Mouse (Mus musculus) megakaryocyte, adult 5-6 weeks (primary cell): ENCODE results near the gene Ccdc88c. TPM values are rescaled to one million over a fixed set of nuclear protein-coding genes. Genes with fewer than 3 reads are reported as not detected.
A peak's percentile ranks its signal among the peaks of the same experiment; 100 is the strongest.
"Not testable (repeated sequence)": the region's sequence is repeated elsewhere in the genome, so short reads cannot be mapped to it uniquely, and the experiment has no call there.

Experiments
- ATAC-seq: 2 replicates; pipeline ENCODE4 v1.8.0; 2016; ENCODE audit warnings: mild to moderate bottlenecking, inconsistent platforms; ENCODE audit not compliant: poor library complexity, severe bottlenecking
- total RNA-seq, 2 experiments: library from RNA; stranded (forward) in 1 of 2; stranded (reverse) in 1 of 2; fragments of 153-499, 151-499 nt in 1 of 2; fragments of 221-1000, 200-1000 nt in 1 of 2; gene quantifications; 2 replicates each; pipeline versions ENCODE4 v1.2.3 to v1.2.4; 2015 to 2017

The Ccdc88c gene
- total RNA-seq, 2 experiments from 2014 or later: 71.7 to 195 TPM

DNA sequence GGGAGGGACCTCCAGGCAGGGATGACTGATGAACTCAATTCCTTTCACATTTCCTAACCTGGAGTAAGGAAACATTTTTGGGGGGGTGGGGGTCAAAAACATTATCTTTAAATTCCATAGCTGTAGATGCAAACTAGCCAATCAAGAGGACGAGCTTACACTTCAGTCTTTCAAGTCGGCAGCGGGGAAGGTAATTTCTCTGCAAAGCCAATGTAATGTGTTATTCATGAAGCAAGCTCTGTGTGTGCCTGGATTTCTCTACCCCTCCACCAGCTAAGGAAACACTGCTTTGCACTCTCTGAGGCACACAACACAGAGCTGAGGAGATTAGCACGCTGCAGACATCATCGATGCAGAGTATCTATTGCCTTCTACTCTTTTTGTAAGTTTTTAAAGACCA is 9.8 kb downstream of the Ccdc88c start:
- no peak for ATAC-seq

- ATAC-seq: peak; percentile 81
These were observed 10.9 kb downstream of the Ccdc88c start for GRCm38 (mm10) chr12:101017971-101018371.

GRCm38 (mm10) chr12:101016412-101016928 is 12.4 kb downstream of the Ccdc88c start:
- ATAC-seq: no peak

DNA sequence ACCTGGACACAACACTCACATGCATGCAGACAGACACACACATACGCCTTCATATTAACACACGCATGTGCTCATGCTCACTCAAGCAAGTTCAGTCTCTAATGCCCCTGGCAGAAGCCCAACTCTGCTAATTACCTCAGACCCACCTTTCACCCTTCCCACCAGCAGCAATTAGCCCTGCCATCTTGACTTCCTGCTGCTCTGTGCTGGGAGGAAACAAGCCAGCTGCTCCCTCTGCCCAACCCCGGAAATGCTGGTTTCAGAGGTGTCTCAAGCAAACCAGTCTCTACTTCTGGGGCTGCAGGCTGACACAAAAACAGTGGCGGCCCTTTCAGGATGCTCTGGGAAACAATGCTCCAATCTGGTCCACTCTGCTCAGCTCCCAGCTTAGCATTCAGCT is 12.9 kb downstream of the Ccdc88c start:
- ATAC-seq: peak; percentile 53

DNA sequence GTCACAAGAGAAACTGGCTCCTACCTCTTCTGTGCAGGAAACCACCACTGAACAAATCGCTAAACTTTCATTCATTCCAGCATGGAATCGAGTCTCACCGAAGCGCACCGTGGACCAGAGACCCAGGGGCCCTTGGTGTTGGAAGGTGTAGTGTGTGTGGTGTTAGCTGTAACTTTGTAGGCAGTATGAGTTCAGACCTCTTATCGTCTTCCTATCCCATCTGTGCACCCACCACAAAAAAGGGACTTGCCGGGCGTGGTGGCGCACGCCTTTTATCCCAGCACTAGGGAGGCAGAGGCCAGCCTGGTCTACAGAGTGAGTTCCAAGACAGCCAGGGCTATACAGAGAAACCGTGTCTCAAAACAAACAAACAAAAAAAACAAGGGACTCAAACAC is 13.7 kb downstream of the Ccdc88c start:
- ATAC-seq: no peak

- ATAC-seq: peak; percentile 23; the same call in 1 of the 2 replicates
These were observed 14.2 kb downstream of the Ccdc88c start for GRCm38 (mm10) chr12:101014549-101015164.

DNA sequence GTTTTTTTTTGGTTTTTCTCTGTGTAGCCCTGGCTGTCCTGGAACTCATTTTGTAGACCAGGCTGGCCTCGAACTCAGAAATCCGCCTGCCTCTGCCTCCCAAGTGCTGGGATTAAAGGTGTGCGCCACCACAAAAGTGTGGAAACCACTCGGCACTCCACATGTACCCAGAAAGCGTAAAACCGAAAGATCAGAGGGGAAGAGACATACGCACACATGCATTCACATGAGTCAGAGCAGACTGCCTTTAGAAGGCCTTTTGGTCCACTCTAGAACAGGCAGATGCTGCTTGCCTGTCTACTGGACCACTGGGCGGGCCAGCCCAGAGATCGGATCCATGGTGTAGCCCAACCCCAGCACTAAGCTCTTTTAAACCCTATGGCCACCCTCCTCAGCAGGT is 15.2 kb downstream of the Ccdc88c start:
- not testable (repeated sequence) for ATAC-seq

DNA sequence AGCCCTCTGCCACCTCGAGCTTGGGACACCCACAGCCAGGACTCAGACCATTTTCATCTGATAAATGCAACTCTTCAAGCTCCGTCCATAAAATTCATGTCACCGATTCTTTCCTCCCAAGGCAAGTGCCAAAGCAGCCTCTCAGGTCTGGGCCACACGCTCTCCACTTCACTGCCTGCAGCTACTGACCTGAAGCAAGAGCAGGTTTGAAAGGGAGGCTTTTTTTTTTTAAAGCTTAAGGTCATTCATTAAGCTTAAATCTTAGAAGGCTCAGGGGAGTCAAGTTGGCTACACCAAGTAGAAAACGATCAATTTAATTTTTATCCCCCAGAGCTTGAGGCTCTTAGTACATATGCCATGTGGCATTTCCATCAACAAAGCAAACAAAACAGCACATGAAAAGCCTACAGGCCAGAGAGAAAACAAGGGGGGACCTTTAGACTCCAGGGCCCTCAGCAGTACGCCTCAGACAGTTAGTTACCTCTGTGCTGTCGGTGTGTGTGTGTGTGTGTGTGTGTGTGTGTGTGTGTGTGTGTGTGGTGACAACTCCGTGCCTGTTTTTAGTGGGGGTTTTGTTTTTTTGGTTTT is 15.7 kb downstream of the Ccdc88c start:
- no peak for ATAC-seq

- no peak for ATAC-seq
These were observed 16.4 kb downstream of the Ccdc88c start for GRCm38 (mm10) chr12:101012197-101013077.

DNA sequence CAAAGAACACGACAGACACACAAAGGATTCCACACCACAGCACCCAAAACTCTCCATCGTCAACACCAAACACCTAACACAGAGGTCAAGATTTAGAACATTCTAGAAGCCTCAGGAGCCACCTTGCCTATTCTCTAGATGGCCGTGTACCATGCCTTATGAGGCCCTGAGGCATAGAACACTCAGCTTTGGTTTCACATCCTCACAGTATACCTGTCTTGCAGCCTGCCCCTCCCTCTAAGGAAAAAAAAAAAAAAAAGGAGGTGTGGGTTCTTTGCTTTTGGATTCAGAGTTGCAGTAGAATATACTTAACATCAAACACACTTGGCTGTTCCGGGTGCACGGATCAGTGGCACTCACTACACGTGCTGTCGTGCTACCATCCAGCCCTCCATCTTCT is 17.8 kb downstream of the Ccdc88c start:
- no peak for ATAC-seq

DNA sequence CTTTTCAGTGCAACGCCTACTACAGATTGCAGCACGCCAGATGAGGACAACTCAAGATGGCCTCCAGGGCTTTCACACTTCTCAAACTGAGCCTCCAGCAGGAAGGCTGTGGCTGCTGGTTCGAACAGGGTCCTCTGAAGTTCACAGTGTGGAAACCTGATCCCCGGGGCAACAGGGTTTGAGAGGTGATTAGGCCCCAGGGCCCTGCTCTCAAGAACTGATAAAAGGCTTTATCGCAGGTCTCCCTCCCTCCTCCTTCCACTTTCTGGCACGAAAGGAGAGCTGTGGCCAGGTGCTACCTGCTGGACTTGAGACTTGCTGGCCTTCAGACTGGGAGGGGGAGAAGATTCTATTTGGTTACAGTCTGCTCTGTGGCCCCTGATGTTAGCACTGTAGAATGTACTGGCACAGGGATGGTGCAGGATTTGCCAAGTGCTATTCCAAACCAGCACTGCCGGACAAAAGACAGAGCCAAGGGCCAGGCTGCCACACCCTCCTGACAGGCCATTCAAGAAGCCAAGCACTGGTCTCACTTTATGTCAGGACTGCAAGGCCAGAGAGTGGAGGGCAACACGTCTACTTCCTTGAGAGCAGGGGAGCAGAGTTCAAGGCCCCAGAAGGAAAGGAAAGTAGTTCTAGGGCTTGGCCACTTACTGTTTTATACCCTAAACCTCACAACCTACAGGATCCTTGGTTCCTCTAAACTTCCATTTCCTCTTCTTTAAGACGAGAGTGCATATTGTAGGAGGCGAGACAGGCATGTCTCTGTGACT is 18.5 kb downstream of the Ccdc88c start:
- ATAC-seq: peak; percentile 13; the same call in 1 of the 2 replicates

GRCm38 (mm10) chr12:101009225-101009624 is 19.6 kb downstream of the Ccdc88c start:
- peak; percentile 34 for ATAC-seq

- no peak; the same call in 1 of the 2 replicates for ATAC-seq
These were observed 20.2 kb downstream of the Ccdc88c start for GRCm38 (mm10) chr12:101008648-101009047.

- no peak for ATAC-seq
These were observed 20.8 kb downstream of the Ccdc88c start for GRCm38 (mm10) chr12:101007968-101008481.

- ATAC-seq: no peak
These were observed 21.4 kb downstream of the Ccdc88c start for GRCm38 (mm10) chr12:101007427-101007826.

DNA sequence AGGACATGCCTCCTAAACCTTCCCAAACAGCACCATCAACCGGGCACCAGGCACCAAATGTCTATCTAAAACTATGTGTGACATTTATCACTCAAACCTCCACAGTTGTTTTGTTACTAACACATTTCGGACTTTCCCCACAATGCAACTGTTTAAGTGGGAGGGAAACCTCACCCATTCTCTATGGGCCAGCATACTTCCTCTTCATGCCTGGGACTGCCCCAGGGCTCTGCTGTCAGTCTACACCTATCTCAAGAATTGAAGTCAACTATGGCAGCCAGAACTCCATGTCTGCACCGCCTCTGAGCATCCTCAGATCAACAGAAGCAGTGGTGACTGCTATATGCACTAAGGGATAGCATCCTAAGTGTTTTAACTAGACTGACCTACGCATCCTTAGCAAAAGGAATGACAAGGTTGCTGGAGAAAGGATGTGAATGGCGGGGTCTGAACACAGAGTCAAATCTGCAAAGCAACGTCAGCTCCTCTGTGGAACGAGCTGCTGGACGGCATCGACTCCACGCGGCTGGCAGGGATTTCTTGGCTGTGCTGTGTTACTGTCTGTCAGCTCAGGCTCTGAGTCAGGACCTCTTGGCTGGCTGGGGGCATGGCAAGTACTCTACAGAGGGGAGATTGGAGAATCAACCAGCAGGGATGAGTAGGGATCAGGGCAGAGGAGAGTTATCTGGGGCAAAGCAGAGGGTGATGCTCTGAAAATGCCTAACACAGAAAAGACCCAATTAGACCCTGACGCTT is 23.0 kb downstream of the Ccdc88c start:
- peak; percentile 78 for ATAC-seq

DNA sequence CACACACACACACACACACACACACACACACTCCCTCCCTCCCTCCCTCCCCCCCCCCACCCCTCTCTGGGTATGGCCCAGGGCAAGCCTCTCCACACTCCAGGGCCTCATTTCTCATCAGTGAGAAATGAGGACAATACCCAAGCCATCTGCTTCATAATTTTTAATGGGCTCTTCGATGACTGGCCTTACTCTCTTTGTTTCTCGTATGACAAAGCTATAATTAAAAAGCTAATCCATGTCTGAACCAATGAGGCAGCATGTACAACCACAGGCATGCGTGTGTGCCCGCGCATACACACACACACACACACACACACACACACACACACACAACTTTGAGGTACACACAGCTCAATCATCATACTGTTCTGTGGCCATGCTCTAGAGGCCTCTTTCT is 23.9 kb downstream of the Ccdc88c start:
- ATAC-seq: no peak

DNA sequence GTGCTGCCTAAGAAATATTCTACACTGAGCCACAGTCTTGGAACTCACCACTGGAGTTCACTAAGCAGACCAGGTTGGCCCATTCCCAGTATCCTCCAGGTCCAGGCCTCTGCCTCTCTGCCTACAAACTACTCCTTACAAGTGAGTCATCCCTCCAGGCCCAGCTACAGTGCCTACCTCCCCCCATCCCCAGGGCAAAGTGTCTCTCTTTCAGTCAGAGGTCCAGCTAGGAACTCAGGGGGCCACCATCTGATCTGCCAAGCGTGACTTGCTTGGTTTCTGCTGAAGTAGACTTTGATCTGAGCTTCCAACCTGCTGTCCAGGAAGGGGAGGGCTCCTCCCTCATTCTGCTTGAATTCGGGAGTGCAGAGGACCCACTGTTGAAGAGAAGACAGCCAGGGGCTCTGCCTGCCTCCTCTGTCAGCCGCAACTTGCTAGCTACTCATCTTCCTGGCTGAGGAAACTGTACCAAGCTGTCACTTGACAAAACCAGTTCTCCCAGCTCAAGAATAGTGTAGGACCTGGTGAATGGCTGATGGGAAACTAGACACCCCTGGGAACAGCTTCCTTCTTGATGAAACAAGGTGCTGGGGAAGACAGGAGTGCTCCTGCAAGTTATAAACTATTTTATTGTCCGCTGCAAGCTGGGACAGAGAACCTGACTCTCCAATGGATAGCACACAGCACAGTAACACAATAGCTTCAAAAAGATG is 25.9 kb downstream of the Ccdc88c start:
- no peak for ATAC-seq
